Mouse (Mus musculus): ENCODE data around the gene Agpat1. TPM values are rescaled to one million over a fixed set of nuclear protein-coding genes. Genes with fewer than 3 reads are reported as not detected.

The Agpat1 gene
- polyA plus RNA-seq (2015; fragmentation: Nextera tagmentation; extraction: Ambion mirVana), result 27.7 and 30.6 TPM in 2 replicates

GRCm38 (mm10) chr17:34604061-34604508, at the start of gene Agpat1:
Gene Agpat1, plus strand, starts transcription at chr17:34604262.

GRCm38 (mm10) chr17:34564003-34564421, 40.0 kb upstream of the Agpat1 start, which contains the start of gene Notch4:
Gene Notch4, plus strand, starts transcription at chr17:34564268.

GRCm38 (mm10) chr17:34589681-34590101, 14.4 kb upstream of the Agpat1 start, which contains the start of gene Gpsm3:
Gene Gpsm3, plus strand, starts transcription at chr17:34589806.

GRCm38 (mm10) chr17:34591029-34591993, 12.8 kb upstream of the Agpat1 start, which contains the start of gene Pbx2:
Gene Pbx2, plus strand, starts transcription at chr17:34591266.

GRCm38 (mm10) chr17:34597566-34598095, 6.4 kb upstream of the Agpat1 start, which contains the start of gene Ager:
Gene Ager, plus strand, starts transcription at chr17:34597862.

GRCm38 (mm10) chr17:34603375-34604060, 544 bp upstream of the Agpat1 start, which contains the start of gene Rnf5:
Gene Rnf5, minus strand, starts transcription at chr17:34603690.

GRCm38 (mm10) chr17:34615871-34616270, 11.8 kb downstream of the Agpat1 start, which contains the start of gene Egfl8:
Gene Egfl8, minus strand, starts transcription at chr17:34615971.

GRCm38 (mm10) chr17:34627943-34628643, 24.0 kb downstream of the Agpat1 start, which contains the start of gene Ppt2:
Gene Ppt2, minus strand, starts transcription at chr17:34628510.

GRCm38 (mm10) chr17:34629221-34629751, 25.2 kb downstream of the Agpat1 start, which contains the start of gene Prrt1:
Gene Prrt1, plus strand, starts transcription at chr17:34629533.

GRCm38 (mm10) chr17:34644608-34645007, 40.5 kb downstream of the Agpat1 start, which contains the start of gene Fkbpl:
Gene Fkbpl, plus strand, starts transcription at chr17:34644764.

GRCm38 (mm10) chr17:34646906-34647787, 43.1 kb downstream of the Agpat1 start, which contains the start of gene Atf6b:
Gene Atf6b, plus strand, starts transcription at chr17:34647146.

Other genes with a start within 250 kb of the Agpat1 start
- 0.18 and 0.24 TPM in 2 replicates for gene Btnl2, start 249.4 kb upstream of the Agpat1 start, polyA plus RNA-seq (2015; fragmentation: Nextera tagmentation; extraction: Ambion mirVana)
- gene Btnl1, start 227.1 kb upstream of the Agpat1 start, polyA plus RNA-seq (2015; fragmentation: Nextera tagmentation; extraction: Ambion mirVana), result not detected in 2 replicates
- gene BC051142, start 205.4 kb upstream of the Agpat1 start, polyA plus RNA-seq (2015; fragmentation: Nextera tagmentation; extraction: Ambion mirVana), result 0.51 and 0.82 TPM in 2 replicates
- not detected in 2 replicates for gene Btnl4, start 126.9 kb upstream of the Agpat1 start, polyA plus RNA-seq (2015; fragmentation: Nextera tagmentation; extraction: Ambion mirVana)
- not detected in 2 replicates for gene Btnl6, start 86.9 kb upstream of the Agpat1 start, polyA plus RNA-seq (2015; fragmentation: Nextera tagmentation; extraction: Ambion mirVana)
- 3.6 and 4.2 TPM in 2 replicates for gene Notch4, start 40.0 kb upstream of the Agpat1 start, polyA plus RNA-seq (2015; fragmentation: Nextera tagmentation; extraction: Ambion mirVana)
- gene Gpsm3, start 14.5 kb upstream of the Agpat1 start, polyA plus RNA-seq (2015; fragmentation: Nextera tagmentation; extraction: Ambion mirVana), result 8.5 and 8.6 TPM in 2 replicates
- 5.9 and 6.4 TPM in 2 replicates for gene Pbx2, start 13.0 kb upstream of the Agpat1 start, polyA plus RNA-seq (2015; fragmentation: Nextera tagmentation; extraction: Ambion mirVana)
- gene Ager, start 6.4 kb upstream of the Agpat1 start, polyA plus RNA-seq (2015; fragmentation: Nextera tagmentation; extraction: Ambion mirVana), result 1.1 and 1.2 TPM in 2 replicates
- 41.4 and 51.6 TPM in 2 replicates for gene Rnf5, start 572 bp upstream of the Agpat1 start, polyA plus RNA-seq (2015; fragmentation: Nextera tagmentation; extraction: Ambion mirVana)
- gene Egfl8, start 11.7 kb downstream of the Agpat1 start, polyA plus RNA-seq (2015; fragmentation: Nextera tagmentation; extraction: Ambion mirVana), result 16.9 and 21.7 TPM in 2 replicates
- gene Ppt2, start 24.2 kb downstream of the Agpat1 start, polyA plus RNA-seq (2015; fragmentation: Nextera tagmentation; extraction: Ambion mirVana), result 24.2 and 24.7 TPM in 2 replicates
- gene Prrt1, start 25.3 kb downstream of the Agpat1 start, polyA plus RNA-seq (2015; fragmentation: Nextera tagmentation; extraction: Ambion mirVana), result 0.08 and 0.19 TPM in 2 replicates
- gene Fkbpl, start 40.5 kb downstream of the Agpat1 start, polyA plus RNA-seq (2015; fragmentation: Nextera tagmentation; extraction: Ambion mirVana), result 10.5 and 13.4 TPM in 2 replicates
- 16.5 and 20.5 TPM in 2 replicates for gene Atf6b, start 42.9 kb downstream of the Agpat1 start, polyA plus RNA-seq (2015; fragmentation: Nextera tagmentation; extraction: Ambion mirVana)
- gene Tnxb, start 66.3 kb downstream of the Agpat1 start, polyA plus RNA-seq (2015; fragmentation: Nextera tagmentation; extraction: Ambion mirVana), result 15.2 and 16.9 TPM in 2 replicates
- gene C4b, start 139.6 kb downstream of the Agpat1 start, polyA plus RNA-seq (2015; fragmentation: Nextera tagmentation; extraction: Ambion mirVana), result 0.82 and 3.6 TPM in 2 replicates
- not detected in 2 replicates for gene Cyp21a1, start 200.3 kb downstream of the Agpat1 start, polyA plus RNA-seq (2015; fragmentation: Nextera tagmentation; extraction: Ambion mirVana)
- 11.6 and 15.6 TPM in 2 replicates for gene Stk19, start 232.7 kb downstream of the Agpat1 start, polyA plus RNA-seq (2015; fragmentation: Nextera tagmentation; extraction: Ambion mirVana)
- 21.0 and 22.2 TPM in 2 replicates for gene Dxo, start 232.8 kb downstream of the Agpat1 start, polyA plus RNA-seq (2015; fragmentation: Nextera tagmentation; extraction: Ambion mirVana)
- 15.7 and 16.8 TPM in 2 replicates for gene Skiv2l, start 245.9 kb downstream of the Agpat1 start, polyA plus RNA-seq (2015; fragmentation: Nextera tagmentation; extraction: Ambion mirVana)
- 33.1 and 42.1 TPM in 2 replicates for gene Nelfe, start 246.1 kb downstream of the Agpat1 start, polyA plus RNA-seq (2015; fragmentation: Nextera tagmentation; extraction: Ambion mirVana)

Measured in skeletal muscle tissue, postnatal 0 days (tissue).